Mouse (Mus musculus) Muller cell, postnatal 12 days (primary cell): ENCODE measurements around the gene Gfod1.

Experiments
- DNase-seq: peaks from one replicate; pipeline ENCODE4 v3.0.0-alpha.2; 2015; ENCODE audit errors: inconsistent ontology term

Gfod1 gene

GRCm38 (mm10) chr13:43262114-43262739 is 41.7 kb downstream of the Gfod1 start:
- DNase-seq, result no peak

- DNase-seq, result no peak
These were observed 42.7 kb downstream of the Gfod1 start for GRCm38 (mm10) chr13:43261287-43261686.

- DNase-seq, result no peak
These were observed 43.2 kb downstream of the Gfod1 start for GRCm38 (mm10) chr13:43260731-43261130.

- no peak for DNase-seq
These were observed 47.5 kb downstream of the Gfod1 start for GRCm38 (mm10) chr13:43256447-43256846.

GRCm38 (mm10) chr13:43253526-43253925 is 50.4 kb downstream of the Gfod1 start:
- DNase-seq, result no peak

- DNase-seq, result no peak
These were observed 51.7 kb downstream of the Gfod1 start for GRCm38 (mm10) chr13:43252105-43252790.

- DNase-seq, result no peak
These were observed 52.6 kb downstream of the Gfod1 start for GRCm38 (mm10) chr13:43251391-43251790.

GRCm38 (mm10) chr13:43250653-43251052 is 53.3 kb downstream of the Gfod1 start:
- DNase-seq, result no peak

GRCm38 (mm10) chr13:43250106-43250505 is 53.9 kb downstream of the Gfod1 start:
- DNase-seq, result no peak

GRCm38 (mm10) chr13:43248381-43248780 is 55.6 kb downstream of the Gfod1 start:
- no peak for DNase-seq

- DNase-seq, result no peak
These were observed 57.1 kb downstream of the Gfod1 start for GRCm38 (mm10) chr13:43246876-43247275.

GRCm38 (mm10) chr13:43243793-43244192 is 60.2 kb downstream of the Gfod1 start:
- DNase-seq, result no peak

GRCm38 (mm10) chr13:43243240-43243639 is 60.7 kb downstream of the Gfod1 start:
- no peak for DNase-seq

GRCm38 (mm10) chr13:43241750-43242149 is 62.2 kb downstream of the Gfod1 start:
- DNase-seq, result no peak

- DNase-seq, result no peak
These were observed 62.9 kb downstream of the Gfod1 start for GRCm38 (mm10) chr13:43241069-43241468.

GRCm38 (mm10) chr13:43239790-43240216 is 64.2 kb downstream of the Gfod1 start:
- no peak for DNase-seq

- DNase-seq, result no peak
These were observed 67.3 kb downstream of the Gfod1 start for GRCm38 (mm10) chr13:43236630-43237029.

- no peak for DNase-seq
These were observed 68.0 kb downstream of the Gfod1 start for GRCm38 (mm10) chr13:43235982-43236381.

- DNase-seq, result no peak
These were observed 68.4 kb downstream of the Gfod1 start for GRCm38 (mm10) chr13:43235586-43235910.

- no peak for DNase-seq
These were observed 68.9 kb downstream of the Gfod1 start for GRCm38 (mm10) chr13:43234869-43235585.

- DNase-seq, result no peak
These were observed 70.6 kb downstream of the Gfod1 start for GRCm38 (mm10) chr13:43233331-43233730.

GRCm38 (mm10) chr13:43231965-43232860 is 71.8 kb downstream of the Gfod1 start:
- DNase-seq, result peak; percentile 97
